Mouse (Mus musculus) adrenal gland, postnatal 14 days (tissue): ENCODE measurements at regions not wholly inside any gene's neighbourhood (a gene's known extent, or its start where the extent isn't known, plus 50 kb on each side); places are given as distances from the start of the nearest gene placed in this dataset.
"Not testable (repeated sequence)": the region's sequence is repeated elsewhere in the genome, so short reads cannot be mapped to it uniquely, and the experiment has no call there.

Experiments used
- DNase-seq: peaks from one replicate; pipeline ENCODE4 v3.0.0; 2021; ENCODE audit warnings: mixed read lengths

DNA sequence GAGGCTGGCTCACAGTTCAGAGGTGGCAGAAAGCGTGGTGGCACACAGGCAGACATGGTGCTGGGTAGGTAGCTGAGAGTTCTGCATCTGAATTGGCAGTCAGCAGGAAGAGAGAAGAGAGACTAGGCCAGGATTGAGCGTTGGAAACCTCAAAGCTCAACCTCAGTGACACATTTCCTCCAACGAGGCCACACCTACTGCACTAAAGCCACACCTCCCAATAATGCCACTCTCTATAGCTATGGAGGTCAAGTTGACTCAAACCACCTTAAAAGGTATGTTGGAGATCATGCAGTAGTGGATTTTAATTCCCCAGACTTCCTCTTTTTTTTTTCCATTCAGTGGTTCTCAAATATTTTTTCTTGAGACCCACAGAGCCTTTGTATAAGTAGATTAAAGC, 57.1 kb downstream of the Ccdc54 start:
- no peak for DNase-seq

DNA sequence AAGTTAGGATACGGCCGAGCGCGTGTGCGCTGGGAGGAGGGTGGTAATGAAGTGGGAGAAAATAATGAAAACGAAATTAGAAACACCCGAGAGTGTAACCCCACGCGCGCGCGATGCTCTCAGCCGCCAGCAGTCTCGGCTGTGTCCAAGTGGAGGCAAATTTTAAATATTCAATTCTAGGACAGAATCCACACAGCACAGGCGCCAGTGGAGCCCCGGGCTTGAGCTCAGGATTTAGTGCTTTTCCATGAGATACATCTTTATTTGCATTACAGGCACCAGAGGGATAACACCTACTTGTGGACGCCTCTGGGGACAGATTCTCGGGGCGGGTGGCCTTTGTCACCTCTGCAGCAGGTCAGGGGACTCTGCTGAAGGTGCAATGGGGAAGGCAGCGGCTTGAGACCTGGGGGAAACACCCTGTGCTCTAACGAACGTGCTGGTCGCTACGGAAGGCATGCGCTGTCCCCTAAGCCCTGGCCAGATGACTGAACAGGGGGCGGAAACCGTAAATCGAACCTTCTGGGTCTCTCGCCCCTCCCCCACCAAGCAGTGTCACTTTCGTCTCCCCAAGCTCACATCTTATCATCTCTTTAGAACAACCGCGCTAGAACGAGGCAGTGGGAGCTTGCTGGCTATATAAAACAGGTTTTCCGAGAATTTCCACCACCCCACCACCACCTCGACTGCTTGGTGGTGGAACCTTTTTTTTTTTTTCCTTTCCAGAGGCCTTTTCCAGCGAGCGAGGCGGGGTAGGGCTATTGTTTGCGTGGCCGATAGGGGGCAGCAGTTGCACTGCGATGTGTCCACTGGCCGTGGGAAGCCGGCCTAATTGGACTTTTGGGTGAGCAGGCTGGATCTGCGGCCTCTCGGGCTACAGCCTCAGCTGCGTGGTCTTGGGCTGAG, 61.2 kb downstream of the Ccdc54 start:
- peak; percentile 94 for DNase-seq

DNA sequence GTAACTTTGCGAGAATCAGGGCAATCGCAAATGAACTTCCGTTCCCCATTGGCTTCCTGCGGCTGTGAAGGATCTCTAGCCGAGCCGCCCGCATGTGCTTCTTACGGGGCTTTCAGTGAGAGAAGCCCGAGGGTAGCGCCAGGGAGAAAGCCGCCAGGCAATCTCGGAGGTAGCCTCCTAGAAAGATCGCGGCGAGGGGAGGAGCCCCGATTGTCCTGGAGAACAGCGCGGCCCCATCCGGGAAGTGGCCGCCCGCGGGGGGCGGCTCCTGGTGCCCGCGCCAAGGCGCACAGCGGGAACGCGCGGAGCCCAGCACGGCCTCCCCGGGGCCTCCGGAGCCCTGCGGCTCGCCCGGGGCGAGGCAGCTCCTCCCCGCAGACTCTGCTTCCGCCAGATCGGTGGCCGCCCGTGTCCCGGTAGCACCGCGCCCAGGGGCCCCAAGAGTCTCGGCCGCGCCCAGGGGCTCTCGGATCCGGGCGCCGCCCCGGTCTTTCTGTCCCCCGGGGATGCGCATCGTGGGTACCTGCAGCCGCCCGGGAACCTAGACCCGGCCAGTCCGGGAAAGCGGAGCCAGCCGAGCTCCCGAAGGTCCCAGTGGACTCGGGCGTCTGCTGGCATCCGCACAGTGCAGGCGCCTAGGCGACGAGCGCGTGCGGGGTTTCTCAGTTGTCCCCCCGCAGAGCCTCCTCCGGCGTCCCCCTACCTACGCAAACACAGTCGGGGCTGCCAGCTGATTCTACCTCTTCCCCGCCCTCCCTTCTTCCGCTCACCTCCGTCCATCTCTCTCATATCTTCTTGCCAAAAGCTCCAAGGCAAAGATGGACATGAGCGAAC, 62.1 kb downstream of the Ccdc54 start:
- peak; percentile 89 for DNase-seq

DNA sequence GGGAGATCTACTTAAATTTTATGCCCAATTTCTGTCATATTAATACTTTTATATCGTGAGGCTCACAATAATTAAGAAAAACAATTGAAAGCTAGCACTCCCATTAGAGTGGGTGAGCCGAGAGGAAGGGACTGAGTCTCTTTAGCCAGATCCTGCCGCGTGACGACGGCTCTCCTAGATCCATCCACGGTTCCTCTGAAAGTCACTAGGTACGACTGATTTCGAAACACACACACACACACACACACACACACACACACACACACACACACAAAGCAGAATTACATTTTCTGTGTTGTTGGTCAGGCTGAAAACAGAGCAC, 62.6 kb downstream of the Ccdc54 start:
- DNase-seq: no peak

DNA sequence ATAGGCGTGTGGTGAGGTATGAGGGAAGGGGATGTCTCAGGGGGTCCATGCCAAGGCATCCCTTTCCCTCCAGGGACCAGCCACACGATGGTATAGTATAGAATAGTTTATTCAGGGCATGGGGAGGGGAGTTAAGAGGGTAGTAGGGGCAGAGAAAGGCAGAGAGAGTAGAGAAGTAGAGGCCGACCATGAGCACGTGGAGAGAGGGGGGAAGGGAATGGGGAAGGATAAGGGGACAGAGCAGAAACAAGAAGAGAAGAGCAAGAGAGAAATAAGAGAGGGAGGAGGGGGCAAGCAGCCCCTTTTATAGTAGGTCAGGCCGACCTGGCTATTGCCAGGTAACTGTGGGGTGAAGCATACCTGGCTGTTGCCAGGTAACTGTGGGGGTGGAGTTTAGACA, 64.0 kb downstream of the Ccdc54 start:
- DNase-seq: not testable (repeated sequence)

DNA sequence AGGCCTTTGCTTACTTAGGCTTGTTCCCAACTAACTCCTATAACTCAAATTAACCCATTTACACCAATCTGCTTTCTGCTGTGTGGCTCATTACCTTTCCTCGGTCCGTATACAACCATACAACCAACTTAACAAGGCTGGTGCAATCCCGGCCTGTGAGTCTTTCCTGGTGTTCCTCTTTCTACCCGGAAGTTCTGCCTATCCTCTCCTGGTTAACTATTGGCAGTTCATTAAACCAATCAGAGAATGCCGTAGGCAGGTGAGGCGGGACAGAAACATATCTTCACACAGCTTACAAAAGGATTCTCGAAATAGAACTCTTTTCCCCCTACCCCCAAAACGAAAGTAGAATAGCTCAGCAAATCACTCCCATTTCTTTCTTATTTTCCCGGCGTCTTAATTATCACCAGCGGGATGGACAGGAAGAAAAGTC, 65.0 kb downstream of the Ccdc54 start:
- DNase-seq: no peak

DNA sequence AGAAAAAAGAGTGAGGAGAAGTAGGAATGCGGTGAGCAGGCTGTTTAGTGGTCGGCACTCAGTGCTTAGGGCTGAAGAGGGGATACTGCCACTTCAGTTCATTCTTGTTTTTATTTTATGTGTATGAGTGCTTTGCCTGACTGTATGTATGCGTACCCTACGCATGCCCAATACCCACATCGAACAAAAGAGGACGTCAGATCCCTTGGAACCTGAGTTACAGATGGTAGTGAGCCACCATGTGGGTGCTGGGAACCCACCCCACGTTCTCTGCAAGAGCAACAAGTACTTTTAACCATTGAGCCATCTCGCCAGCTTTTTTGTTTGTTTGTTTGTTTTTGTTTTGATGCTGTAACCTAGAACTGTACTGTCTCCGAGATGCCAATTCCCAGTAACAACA, 65.5 kb downstream of the Ccdc54 start:
- DNase-seq: no peak

DNA sequence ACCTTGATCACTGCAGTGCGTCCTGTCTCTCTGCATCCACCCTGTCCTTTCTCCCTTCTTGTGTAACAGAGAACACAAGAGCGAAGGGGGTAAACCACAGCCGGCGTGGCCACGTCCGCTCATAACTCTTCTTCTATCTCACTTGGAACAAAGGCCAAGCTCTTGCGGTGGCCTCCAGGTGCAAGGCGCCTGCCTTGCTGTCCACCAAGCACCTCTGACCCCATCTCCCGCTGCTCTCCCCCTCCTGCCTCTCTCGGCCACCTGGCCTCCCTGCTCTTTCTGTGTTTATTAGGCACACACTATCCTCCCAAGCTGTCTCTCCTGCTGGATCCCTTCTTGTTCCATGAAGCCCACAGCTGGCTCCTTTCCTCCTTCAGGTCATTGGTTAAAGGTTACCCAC, 71.3 kb downstream of the Ccdc54 start:
- DNase-seq: no peak

DNA sequence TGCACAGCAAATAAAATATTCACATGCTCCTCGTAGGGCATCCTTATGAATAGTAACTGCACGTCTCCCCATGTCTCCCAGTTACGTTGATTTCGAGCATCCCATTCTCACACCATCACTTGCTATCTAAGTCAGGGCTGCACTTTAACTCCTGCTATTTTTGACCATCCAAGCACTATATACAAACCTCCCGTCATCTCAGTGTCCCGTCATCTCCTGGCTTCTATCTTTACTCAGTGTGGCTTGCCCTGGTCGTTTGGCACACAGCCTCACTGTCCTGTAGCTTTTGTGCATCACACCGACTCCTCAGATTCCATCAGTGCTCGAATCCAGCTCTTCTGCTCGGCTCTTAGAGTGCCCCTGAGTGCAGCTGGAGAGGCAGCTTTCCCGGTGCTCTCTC, 74.4 kb downstream of the Ccdc54 start:
- no peak for DNase-seq

DNA sequence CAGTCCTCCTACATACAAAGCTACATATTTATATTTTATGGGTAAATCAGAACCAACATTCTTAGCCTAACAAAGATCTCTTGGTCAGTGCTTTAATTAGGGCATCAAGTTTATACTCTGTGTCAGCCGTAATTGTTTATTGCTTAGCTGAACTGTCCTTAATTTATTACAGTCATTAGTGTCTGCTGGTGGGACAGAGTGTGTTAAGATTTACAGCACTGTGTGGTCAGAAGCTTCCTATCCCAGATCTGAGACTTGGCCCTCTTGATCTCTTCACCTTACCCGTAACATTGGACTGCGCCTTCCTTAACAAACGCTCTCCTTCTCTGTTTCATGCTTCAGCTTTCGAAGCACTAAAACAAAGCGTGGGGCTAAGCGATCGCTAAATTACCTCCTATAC, 75.9 kb downstream of the Ccdc54 start:
- no peak for DNase-seq

DNA sequence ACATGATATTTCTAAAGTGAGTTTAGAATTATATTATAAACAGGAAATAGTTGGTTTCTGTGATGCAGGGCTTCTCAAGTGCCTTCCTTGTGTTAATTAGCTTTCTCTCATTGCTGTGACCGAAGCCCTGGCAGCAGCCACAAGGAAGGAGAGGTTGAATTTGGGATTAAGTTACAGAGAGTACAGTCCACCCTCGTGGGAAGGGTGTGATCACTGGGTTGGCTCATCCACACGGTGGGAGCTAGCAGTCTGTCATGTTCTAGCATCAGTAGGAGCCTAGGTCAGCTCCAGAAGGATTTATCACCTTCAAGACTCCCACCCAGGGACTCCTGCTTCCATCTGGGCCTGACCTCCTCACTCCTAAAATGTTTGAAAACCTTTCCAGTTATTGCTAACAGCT, 78.9 kb downstream of the Ccdc54 start:
- no peak for DNase-seq

DNA sequence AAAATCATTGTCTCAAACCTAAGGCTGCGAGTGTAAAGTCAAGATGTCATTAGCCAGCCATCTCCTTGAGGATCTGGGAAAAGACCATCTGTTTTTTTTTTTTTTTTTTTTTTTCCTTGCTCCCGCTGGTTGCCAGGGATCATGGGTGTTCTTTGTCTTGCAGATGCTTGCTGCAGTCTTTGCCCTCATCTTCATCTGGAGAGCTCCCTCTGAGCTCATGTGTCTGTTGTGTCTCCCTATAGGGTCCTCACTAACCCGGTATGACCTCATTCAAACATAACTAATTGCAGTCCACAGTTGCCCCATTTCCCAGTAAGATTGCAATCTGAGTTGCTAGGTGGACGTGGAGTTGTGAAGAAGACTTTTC, 77.3 kb upstream of the Bbx start:
- DNase-seq: no peak

DNA sequence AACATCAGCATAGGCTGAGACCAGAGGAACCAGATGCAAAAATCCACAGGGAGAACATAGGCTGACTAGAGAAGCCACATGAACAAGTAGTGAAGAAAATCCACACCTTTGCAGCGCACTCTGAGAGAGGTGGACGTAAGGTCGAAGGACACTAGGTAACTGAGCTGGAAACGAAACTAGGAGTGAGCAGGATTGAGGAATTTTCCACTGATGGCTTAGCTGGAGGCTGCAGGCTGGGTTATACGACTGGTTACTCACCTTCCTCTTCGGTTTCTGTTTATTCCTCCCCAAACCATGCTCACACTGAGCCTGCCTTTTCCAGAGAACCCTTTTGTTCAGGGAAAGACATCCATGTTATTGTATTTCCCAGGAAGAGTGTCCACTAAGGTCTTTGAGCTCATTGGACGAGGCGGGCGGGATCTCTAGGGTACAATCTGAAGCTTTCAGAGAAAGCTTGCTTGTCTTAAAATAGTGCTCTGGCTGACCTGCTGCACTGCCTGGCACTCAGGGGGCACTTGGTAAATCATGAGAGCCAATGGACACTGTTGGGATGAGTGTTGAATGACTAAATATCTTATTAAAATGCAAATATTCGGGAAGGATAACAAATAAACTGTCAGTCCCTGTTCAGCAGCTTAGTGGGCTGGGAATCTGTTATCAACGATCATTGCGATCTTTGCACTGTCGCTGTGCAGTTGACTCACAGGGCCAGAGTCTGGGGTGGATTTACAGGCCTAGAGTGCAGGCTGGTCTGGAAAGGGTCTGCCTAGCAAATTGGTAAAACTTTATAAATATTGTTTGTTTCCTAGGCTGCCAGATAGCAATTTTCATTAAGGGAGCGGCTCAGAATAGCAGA, 76.7 kb upstream of the Bbx start:
- DNase-seq: no peak

DNA sequence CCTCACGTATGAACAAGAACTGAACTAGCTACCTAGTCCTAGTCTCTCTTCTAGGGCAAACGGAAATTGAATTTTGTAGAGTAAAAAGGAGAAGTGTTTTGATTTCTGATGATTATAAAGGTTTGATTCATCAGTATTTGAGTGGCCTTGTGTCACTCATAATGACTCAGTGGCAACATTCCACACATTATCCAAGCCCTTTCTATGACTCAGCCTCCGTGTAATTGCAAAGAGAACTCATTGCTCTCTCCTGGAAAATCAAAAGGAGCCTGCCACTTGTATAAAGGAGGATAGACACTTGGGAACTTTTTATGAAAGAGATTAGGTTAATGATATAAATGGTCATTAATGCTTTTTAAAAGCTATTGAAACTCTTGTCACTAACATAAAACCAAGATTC, 72.4 kb upstream of the Bbx start:
- DNase-seq: no peak

DNA sequence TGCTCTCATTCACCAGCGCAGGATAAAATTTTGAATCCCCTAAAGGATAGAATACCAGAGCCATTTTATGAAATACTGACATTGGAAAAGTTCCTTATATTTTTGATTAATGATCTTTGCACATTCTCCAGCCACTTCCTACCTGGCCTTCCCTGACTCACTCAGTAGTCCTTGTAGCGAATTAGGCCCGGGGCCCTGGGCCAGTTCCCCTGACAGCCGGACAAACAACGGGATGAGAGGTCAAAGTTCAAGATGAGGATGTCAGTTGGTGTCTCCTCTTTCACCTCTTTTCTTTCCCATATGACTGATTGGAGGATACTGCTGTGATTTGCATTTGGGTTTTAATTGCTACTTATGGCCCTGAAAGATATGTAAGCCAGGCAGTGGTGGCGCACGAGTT, 66.7 kb upstream of the Bbx start:
- DNase-seq: no peak

DNA sequence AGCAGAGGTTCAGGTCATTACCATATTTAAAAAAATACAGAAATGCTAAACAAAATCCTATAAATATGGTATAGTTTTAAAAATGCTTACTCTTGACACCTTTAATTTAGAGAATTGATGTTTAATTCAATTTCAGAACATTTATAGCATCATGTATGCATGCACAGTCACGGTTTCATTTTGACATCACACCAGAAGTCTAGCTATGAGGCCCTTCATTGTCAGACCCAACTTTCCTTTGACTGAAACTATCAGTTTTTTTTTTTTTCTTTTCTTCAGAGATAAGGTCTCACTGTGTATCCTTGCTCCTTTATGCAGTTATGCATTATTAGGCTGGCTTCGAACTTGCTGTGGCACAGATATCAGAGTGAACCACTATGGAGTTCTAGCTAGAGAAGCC, 61.5 kb upstream of the Bbx start:
- DNase-seq: no peak

DNA sequence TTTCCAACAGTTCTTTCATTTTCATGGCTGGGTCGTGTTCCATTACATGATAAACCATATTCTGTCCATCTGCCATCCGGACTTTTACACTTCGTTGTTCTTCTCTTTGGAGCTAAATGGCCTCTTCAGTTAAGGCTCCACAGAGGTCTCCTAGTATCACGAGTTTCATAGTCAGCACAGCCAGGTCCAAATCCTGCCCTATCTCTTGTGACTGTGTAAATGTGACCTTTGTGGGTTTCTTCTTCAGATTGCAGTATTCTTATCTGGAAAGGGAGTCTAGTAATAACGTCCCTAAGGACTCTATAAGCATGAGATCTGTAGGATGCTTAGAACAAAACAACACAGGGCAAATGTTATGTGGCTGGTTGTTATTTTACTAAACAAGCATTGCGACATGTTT, 57.1 kb upstream of the Bbx start:
- DNase-seq: no peak

DNA sequence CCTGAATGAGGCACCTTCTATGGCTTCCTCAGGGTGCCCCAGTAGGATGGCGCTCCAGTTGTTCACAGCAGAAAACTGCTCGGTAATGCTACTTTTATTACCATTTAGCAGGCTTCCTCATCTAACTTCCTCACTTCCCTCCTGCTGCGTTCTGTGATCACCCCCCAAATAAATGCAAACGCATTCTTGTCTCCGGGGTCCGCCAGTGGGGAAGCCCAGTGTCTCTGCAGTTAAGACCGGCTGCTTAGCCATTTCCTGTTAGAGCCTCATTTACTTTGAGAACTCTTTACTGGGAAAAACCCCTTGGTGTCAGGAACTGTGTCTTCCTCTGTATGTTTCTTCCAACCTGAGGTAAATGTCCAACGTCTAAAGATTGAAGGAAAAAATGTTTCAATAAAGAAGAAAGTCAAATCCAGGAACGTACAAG, 50.2 kb upstream of the Bbx start:
- no peak for DNase-seq
